Mouse (Mus musculus) neural tube, embryonic 14.5 days (tissue): Measurements from ENCODE around the gene Sympk. TPM values are rescaled to one million over a fixed set of nuclear protein-coding genes. Genes with fewer than 3 reads are reported as not detected.

Experiments
- ATAC-seq: fragments of 200-750 bp; cut with Nextera tagmentation; 2 replicates; pipeline ENCODE4 v1.8.0; 2017; ENCODE audit warnings: low read depth, mild to moderate bottlenecking, moderate TSS enrichment, moderate library complexity
- H3K27ac ChIP-seq: fragments of 300-500 bp; sonication (generic); 2 replicates; pipeline ENCODE4 v1.5.1; 2014; ENCODE audit warnings: low read depth, mild to moderate bottlenecking, control low read depth, low read length, moderate library complexity, mixed read lengths
- H3K27me3 ChIP-seq: fragments of 300-500 bp; sonication (generic); 2 replicates; pipeline ENCODE4 v1.6.1; 2014; ENCODE audit warnings: low read length; ENCODE audit not compliant: control insufficient read depth, insufficient read depth
- H3K36me3 ChIP-seq: fragments of 300-500 bp; sonication (generic); 2 replicates; pipeline ENCODE4 v1.6.1; 2014; ENCODE audit warnings: low read length, mixed read lengths; ENCODE audit not compliant: control insufficient read depth, insufficient read depth
- H3K4me1 ChIP-seq: fragments of 300-500 bp; sonication (generic); 2 replicates; pipeline ENCODE4 v1.6.1; 2014; ENCODE audit warnings: low read length; ENCODE audit not compliant: control insufficient read depth, insufficient read depth
- H3K4me2 ChIP-seq: fragments of 300-500 bp; sonication (generic); 2 replicates; pipeline ENCODE4 v1.6.1; 2014; ENCODE audit warnings: mild to moderate bottlenecking, low read depth, low read length, control low read depth
- H3K4me3 ChIP-seq: fragments of 300-500 bp; sonication (generic); 2 replicates; pipeline ENCODE4 v1.5.1; 2014; ENCODE audit warnings: low read depth, low read length, control low read depth, mixed read lengths
- H3K9ac ChIP-seq: fragments of 300-500 bp; sonication (generic); replicated peaks from 2 replicates; pipeline ENCODE4 v1.6.1; 2014; ENCODE audit warnings: low read depth, mild to moderate bottlenecking, control low read depth, low read length, mixed read lengths
- H3K9me3 ChIP-seq: fragments of 300-500 bp; sonication (generic); 2 replicates; pipeline ENCODE4 v1.6.1; 2016; ENCODE audit warnings: low read length; ENCODE audit not compliant: control insufficient read depth
- WGBS: fragments of 180-500 bp; shearing (Covaris S2); extraction: QIAGEN DNeasy Blood & Tissue Kit; methylation state at CpG from one replicate; pipeline ENCODE4 v1.1.7; 2014; 5-methylcytosine and 5-hydroxymethylcytosine counted together
- polyA plus RNA-seq: library from polyadenylated mRNA; unstranded; fragments of >200 nt; fragmentation: Nextera tagmentation; extraction: Ambion mirVana; gene quantifications from 2 replicates; pipeline ENCODE4 v1.2.1, GENCODE M21; 2014

Gene Sympk
- polyA plus RNA-seq, 1 experiment from 2014 or later, result 16.8 TPM

GRCm38 (mm10) chr7:18992294-18992675 is 31.9 kb upstream of the Sympk start:
- Histone ChIP-seq H3K4me3 (peak overlapping the region; percentile 57), H3K27me3 (no peaks in the 10 kb centered on the region), H3K27ac (peak overlapping the region; percentile 4; the same call in 1 of the 2 replicates), H3K9me3 (no peaks in the 10 kb centered on the region), H3K4me1 (peaks cover 15% of the 10 kb centered on the region), H3K36me3 (no peaks in the 10 kb centered on the region), H3K4me2 (peak overlapping the region; percentile 57), H3K9ac (peak overlapping the region; percentile 56)
- 3% methylated on average over 31 of the region's 31 CpGs for WGBS
- ATAC-seq, result no peak

- Histone ChIP-seq H3K9ac (no peak overlapping the region), H3K4me2 (peak overlapping the region; percentile 57), H3K27ac (no peak overlapping the region), H3K27me3 (no peaks in the 10 kb centered on the region), H3K9me3 (no peaks in the 10 kb centered on the region), H3K4me3 (peak overlapping the region; percentile 57), H3K4me1 (peaks cover 15% of the 10 kb centered on the region), H3K36me3 (no peaks in the 10 kb centered on the region)
- ATAC-seq, result no peak
- 84% methylated on average over 5 of the region's 5 CpGs for WGBS
Measured at GRCm38 (mm10) chr7:18993036-18993435, 31.1 kb upstream of the Sympk start.

- ATAC-seq, result no peak
- Histone ChIP-seq H3K4me1 (peaks cover 6% of the 10 kb centered on the region; the same call in 1 of the 2 replicates), H3K27ac (no peak overlapping the region), H3K27me3 (no peaks in the 10 kb centered on the region), H3K4me3 (no peak overlapping the region), H3K9me3 (no peaks in the 10 kb centered on the region), H3K36me3 (no peaks in the 10 kb centered on the region), H3K9ac (no peak overlapping the region), H3K4me2 (no peak overlapping the region)
- 35% methylated on average over 9 of the region's 9 CpGs for WGBS
Measured at GRCm38 (mm10) chr7:18998835-18999234, 25.3 kb upstream of the Sympk start.

- no peaks in the 10 kb centered on the region for H3K9me3 ChIP-seq
Measured at GRCm38 (mm10) chr7:19000421-19000820, 23.8 kb upstream of the Sympk start.

GRCm38 (mm10) chr7:19001066-19001806 is 22.9 kb upstream of the Sympk start:
- Histone ChIP-seq H3K9ac (peak overlapping the region; percentile 37; the same call in 1 of the 2 replicates), H3K27ac (peak overlapping the region; percentile 16; the same call in 1 of the 2 replicates)

More at GRCm38 (mm10) chr7:19000421-19000820, 23.8 kb upstream of the Sympk start:
- WGBS, result 55% methylated on average over 10 of the region's 10 CpGs
- no peak overlapping the region for H3K27ac ChIP-seq
- H3K4me1 ChIP-seq, result peaks cover 14% of the 10 kb centered on the region
- H3K4me3 ChIP-seq, result peak overlapping the region; percentile 22
- peak overlapping the region; percentile 37; the same call in 1 of the 2 replicates for H3K9ac ChIP-seq
- peak overlapping the region; percentile 51 for H3K4me2 ChIP-seq
- H3K27me3 ChIP-seq, result no peaks in the 10 kb centered on the region
- H3K36me3 ChIP-seq, result peaks cover 1% of the 10 kb centered on the region; the same call in 1 of the 2 replicates
- no peak for ATAC-seq

GRCm38 (mm10) chr7:19001807-19002085 is 22.4 kb upstream of the Sympk start:
- Histone ChIP-seq H3K27me3 (no peaks in the 10 kb centered on the region), H3K9ac (no peak overlapping the region), H3K9me3 (no peaks in the 10 kb centered on the region), H3K4me2 (no peak overlapping the region), H3K4me1 (peaks cover 26% of the 10 kb centered on the region), H3K4me3 (no peak overlapping the region), H3K36me3 (peaks cover 6% of the 10 kb centered on the region), H3K27ac (no peak overlapping the region)
- ATAC-seq, result no peak
- 33% methylated on average over 3 of the region's 3 CpGs for WGBS

More at GRCm38 (mm10) chr7:19001066-19001806, 22.9 kb upstream of the Sympk start:
- ATAC-seq, result no peak
- H3K9me3 ChIP-seq, result no peaks in the 10 kb centered on the region
- H3K4me3 ChIP-seq, result peak overlapping the region; percentile 22
- 34% methylated on average over 15 of the region's 18 CpGs for WGBS
- peak overlapping the region; percentile 51 for H3K4me2 ChIP-seq
- H3K4me1 ChIP-seq, result peaks cover 22% of the 10 kb centered on the region
- H3K36me3 ChIP-seq, result peaks cover 6% of the 10 kb centered on the region
- no peaks in the 10 kb centered on the region for H3K27me3 ChIP-seq

DNA sequence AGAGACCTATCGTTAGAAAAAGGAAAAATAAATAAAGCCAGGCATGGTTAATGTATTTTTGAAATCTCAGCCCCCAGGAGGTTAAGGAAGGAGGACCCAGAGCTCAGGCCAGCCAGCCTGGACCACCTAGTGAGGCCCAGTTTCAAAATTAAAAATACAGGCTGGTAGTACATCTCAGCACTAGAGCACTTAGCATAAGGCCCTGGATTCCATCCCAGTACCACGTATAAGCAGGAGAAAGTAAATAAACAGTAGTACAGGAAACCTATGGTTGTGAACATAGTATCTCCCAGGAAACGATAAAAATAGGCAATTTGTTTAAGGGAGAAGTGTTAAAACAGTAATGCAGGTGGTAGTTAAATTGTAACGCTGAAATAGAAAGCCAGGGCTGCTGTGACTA is 22.1 kb upstream of the Sympk start:
- Histone ChIP-seq H3K27me3 (no peaks in the 10 kb centered on the region), H3K36me3 (peaks cover 7% of the 10 kb centered on the region), H3K9me3 (no peaks in the 10 kb centered on the region), H3K9ac (peak overlapping the region; percentile 54; the same call in 1 of the 2 replicates), H3K4me3 (peak overlapping the region; percentile 27; the same call in 1 of the 2 replicates), H3K27ac (peak overlapping the region; percentile 55; the same call in 1 of the 2 replicates), H3K4me2 (peak overlapping the region; percentile 61), H3K4me1 (peaks cover 28% of the 10 kb centered on the region)
- 38% methylated on average over 4 of the region's 4 CpGs for WGBS
- no peak for ATAC-seq

GRCm38 (mm10) chr7:19002848-19003498 is 21.2 kb upstream of the Sympk start:
- no peaks in the 10 kb centered on the region for H3K9me3 ChIP-seq
- 2% methylated on average over 17 of the region's 17 CpGs for WGBS
- H3K27me3 ChIP-seq, result no peaks in the 10 kb centered on the region
- peak overlapping the region; percentile 61 for H3K4me2 ChIP-seq
- peaks cover 28% of the 10 kb centered on the region for H3K4me1 ChIP-seq
- peak overlapping the region; percentile 27 for H3K4me3 ChIP-seq
- ATAC-seq, result peak; percentile 54
- H3K9ac ChIP-seq, result peak overlapping the region; percentile 54
- H3K27ac ChIP-seq, result peak overlapping the region; percentile 55; the same call in 1 of the 2 replicates
- H3K36me3 ChIP-seq, result peaks cover 11% of the 10 kb centered on the region
